ENCODE assay signal across 16 mouse cellular contexts in genomic region chr6:129260034-129260433, GRCm38 (mm10). TPM values are rescaled to one million over a fixed set of nuclear protein-coding genes. Genes with fewer than 3 reads are reported as not detected.
DNase-seq lines count a peak whose midpoint lies in the region; ATAC-seq and TF ChIP-seq lines count a peak whose summit lies in the region.
"Had no signal": no experiment of that assay in that cellular context is flagged by ENCODE, and none has a peak within 500 bp of the region (broad histone marks: within the 10 kb centered on the region; RNA-seq: fewer than 3 reads in every experiment).

No protein-coding gene starts in this region.

- intact Hi-C loops in left cerebral cortex, postnatal 36 days (cut with DNase I): no loop called here

- peak; percentile 63 for ATAC-seq in megakaryocyte-erythroid progenitor cell, adult 5-6 weeks (replicated peaks; ENCODE audit: low FRiP score, low TSS enrichment, poor library complexity, severe bottlenecking)
- ATAC-seq: forebrain, embryonic 16.5 days had no signal

- no peak overlapping the region for H3K4me3 ChIP-seq in layer of hippocampus, adult 2 months
- H3K4me3 ChIP-seq: embryonic facial prominence, embryonic 12.5 days; hindbrain, embryonic 10.5 days; limb, embryonic 12.5 days had no signal

- no peak for DNase-seq in layer of hippocampus, adult 2 months (ENCODE audit: low spot score in 2 of 2)
- DNase-seq in layer of hippocampus, adult 11-12 months (ENCODE audit: low spot score): no peak
- peak; percentile 60 for DNase-seq in CD4-positive helper T cell, adult 2 months (ENCODE audit: low read depth, low spot score)
- DNase-seq in NIH3T3 (ENCODE audit: low read depth): peak; percentile 36
- no peak for DNase-seq in cerebellum, postnatal 14 days
- DNase-seq in left cerebral cortex, postnatal 36 days (ENCODE audit: low spot score in 2 of 2): no peak
- DNase-seq: adrenal gland, postnatal 25 days; cerebellum, adult 2 months; kidney, postnatal 25 days; right cerebral cortex, adult 18-20 months; thymus, postnatal 4 days had no signal

- H3K27ac ChIP-seq in layer of hippocampus, adult 2 months: no peak overlapping the region
- H3K27ac ChIP-seq: embryonic facial prominence, embryonic 12.5 days; hindbrain, embryonic 10.5 days; limb, embryonic 12.5 days had no signal

- TF ChIP-seq CTCF in layer of hippocampus, adult 2 months (conservative IDR thresholded peaks at IDR 0.05): peak; percentile 83

RNA-seq across cellular contexts. Expression of gene Cd69, which starts 15.2 kb away (rescaled TPM):
- not detected for total RNA-seq in layer of hippocampus, adult 2 months (2021)
- 7.0 and 12.2 TPM in 2 replicates for total RNA-seq in megakaryocyte-erythroid progenitor cell, adult 5-6 weeks (2014; fragmentation: Nextera tagmentation)
- 57.7 and 71.1 TPM in 2 replicates for total RNA-seq in megakaryocyte-erythroid progenitor cell, adult 5-6 weeks (2017)
- total RNA-seq in left cerebral cortex, postnatal 36 days (2021): not detected

Comparison
In these comparisons a context has a peak if more than half of its experiments do, and no peak if none do; other contexts are left out.
1. DNase-seq: peak in CD4-positive helper T cell, adult 2 months (single experiment) and NIH3T3 (single experiment); none in layer of hippocampus, adult 2 months (0 of 2), layer of hippocampus, adult 11-12 months (single experiment), cerebellum, postnatal 14 days (0 of 2) and left cerebral cortex, postnatal 36 days (0 of 2).
2. RNA of gene Cd69, which starts 15.2 kb away (total RNA-seq): 7.0 to 71.1 TPM in megakaryocyte-erythroid progenitor cell, adult 5-6 weeks; not detected in left cerebral cortex, postnatal 36 days and not detected in layer of hippocampus, adult 2 months; every median in the first group is over 4 times any median in the second.